Mouse (Mus musculus): ENCODE data around the gene Serpine2. TPM values are rescaled to one million over a fixed set of nuclear protein-coding genes. Genes with fewer than 3 reads are reported as not detected.

Gene Serpine2
- polyA plus RNA-seq, 1 experiment from 2014 or later, result 41.6 TPM

- no peaks in the 10 kb centered on the region for H3K4me1 ChIP-seq (replicated peaks; ENCODE audit: control insufficient read depth, insufficient read depth, low read length)
- no peak overlapping the region for H3K9ac ChIP-seq (ENCODE audit: low read depth, low read length)
- H3K27ac ChIP-seq (ENCODE audit: low read depth, low read length), result no peak overlapping the region
- H3K9me3 ChIP-seq (ENCODE audit: control insufficient read depth), result no peaks in the 10 kb centered on the region
- H3K4me2 ChIP-seq (replicated peaks; ENCODE audit: low read depth), result 0 out of 2 replicates have a peak overlapping the region, but pooled peaks have one; percentile 21
- H3K36me3 ChIP-seq (ENCODE audit: control insufficient read depth, insufficient read depth), result no peaks in the 10 kb centered on the region
- H3K27me3 ChIP-seq (replicated peaks; ENCODE audit: control insufficient read depth, insufficient read depth, low read length), result no peaks in the 10 kb centered on the region
- no peak for TF ChIP-seq CTCF (IDR thresholded peaks at IDR 0.05; ENCODE audit: low read depth)
- 54% methylated on average over 13 of the region's 13 CpGs for WGBS
- no peak overlapping the region for H3K4me3 ChIP-seq (ENCODE audit: low read depth, low read length)
- no peak for ATAC-seq
These were observed 38.0 kb downstream of the Serpine2 start for GRCm38 (mm10) chr1:79822806-79823525.

- no peak for ATAC-seq
- no peaks in the 10 kb centered on the region for H3K4me1 ChIP-seq (replicated peaks; ENCODE audit: control insufficient read depth, insufficient read depth, low read length)
- 91% methylated on average over 11 of the region's 11 CpGs for WGBS
- H3K27ac ChIP-seq (ENCODE audit: low read depth, low read length), result no peak overlapping the region
- 0 out of 2 replicates have a peak, but pooled peaks have one; percentile 5 for TF ChIP-seq CTCF (IDR thresholded peaks at IDR 0.05; ENCODE audit: low read depth)
- no peak overlapping the region for H3K9ac ChIP-seq (ENCODE audit: low read depth, low read length)
- H3K27me3 ChIP-seq (replicated peaks; ENCODE audit: control insufficient read depth, insufficient read depth, low read length), result no peaks in the 10 kb centered on the region
- H3K4me2 ChIP-seq (replicated peaks; ENCODE audit: low read depth), result no peak overlapping the region
- no peaks in the 10 kb centered on the region for H3K36me3 ChIP-seq (ENCODE audit: control insufficient read depth, insufficient read depth)
- H3K4me3 ChIP-seq (ENCODE audit: low read depth, low read length), result no peak overlapping the region
- no peaks in the 10 kb centered on the region for H3K9me3 ChIP-seq (ENCODE audit: control insufficient read depth)
These were observed 41.6 kb downstream of the Serpine2 start for GRCm38 (mm10) chr1:79819296-79819879.

GRCm38 (mm10) chr1:79815446-79815845, 45.5 kb downstream of the Serpine2 start:
- Histone ChIP-seq H3K9ac (ENCODE audit: low read depth, low read length) (no peak overlapping the region), H3K4me3 (ENCODE audit: low read depth, low read length) (no peak overlapping the region), H3K36me3 (ENCODE audit: control insufficient read depth, insufficient read depth) (no peaks in the 10 kb centered on the region), H3K27ac (ENCODE audit: low read depth, low read length) (no peak overlapping the region), H3K9me3 (ENCODE audit: control insufficient read depth) (no peaks in the 10 kb centered on the region), H3K27me3 (replicated peaks; ENCODE audit: control insufficient read depth, insufficient read depth, low read length) (no peaks in the 10 kb centered on the region), H3K4me2 (replicated peaks; ENCODE audit: low read depth) (no peak overlapping the region), H3K4me1 (replicated peaks; ENCODE audit: control insufficient read depth, insufficient read depth, low read length) (no peaks in the 10 kb centered on the region)
- 82% methylated on average over 3 of the region's 3 CpGs for WGBS
- no peak for ATAC-seq
- no peak for TF ChIP-seq CTCF (IDR thresholded peaks at IDR 0.05; ENCODE audit: low read depth)

- no peak overlapping the region for H3K27ac ChIP-seq (ENCODE audit: low read depth, low read length)
- ATAC-seq, result no peak
- H3K27me3 ChIP-seq (replicated peaks; ENCODE audit: control insufficient read depth, insufficient read depth, low read length), result no peaks in the 10 kb centered on the region
- 87% methylated on average over 3 of the region's 3 CpGs for WGBS
- TF ChIP-seq CTCF (IDR thresholded peaks at IDR 0.05; ENCODE audit: low read depth), result no peak
- no peaks in the 10 kb centered on the region for H3K4me1 ChIP-seq (replicated peaks; ENCODE audit: control insufficient read depth, insufficient read depth, low read length)
- H3K9ac ChIP-seq (ENCODE audit: low read depth, low read length), result no peak overlapping the region
- no peak overlapping the region for H3K4me3 ChIP-seq (ENCODE audit: low read depth, low read length)
- H3K4me2 ChIP-seq (replicated peaks; ENCODE audit: low read depth), result no peak overlapping the region
- no peaks in the 10 kb centered on the region for H3K9me3 ChIP-seq (ENCODE audit: control insufficient read depth)
- H3K36me3 ChIP-seq (ENCODE audit: control insufficient read depth, insufficient read depth), result no peaks in the 10 kb centered on the region
These were observed 51.5 kb downstream of the Serpine2 start for GRCm38 (mm10) chr1:79809447-79809846.

- H3K27me3 ChIP-seq (replicated peaks; ENCODE audit: control insufficient read depth, insufficient read depth, low read length), result no peaks in the 10 kb centered on the region
- ATAC-seq, result no peak
- H3K4me3 ChIP-seq (ENCODE audit: low read depth, low read length), result no peak overlapping the region
- 68% methylated on average over 5 of the region's 5 CpGs for WGBS
- H3K9me3 ChIP-seq (ENCODE audit: control insufficient read depth), result no peaks in the 10 kb centered on the region
- H3K36me3 ChIP-seq (ENCODE audit: control insufficient read depth, insufficient read depth), result no peaks in the 10 kb centered on the region
- H3K4me2 ChIP-seq (replicated peaks; ENCODE audit: low read depth), result no peak overlapping the region
- no peak overlapping the region for H3K9ac ChIP-seq (ENCODE audit: low read depth, low read length)
- H3K27ac ChIP-seq (ENCODE audit: low read depth, low read length), result no peak overlapping the region
- TF ChIP-seq CTCF (IDR thresholded peaks at IDR 0.05; ENCODE audit: low read depth), result no peak
- H3K4me1 ChIP-seq (replicated peaks; ENCODE audit: control insufficient read depth, insufficient read depth, low read length), result no peaks in the 10 kb centered on the region
These were observed 54.1 kb downstream of the Serpine2 start for GRCm38 (mm10) chr1:79806865-79807264.

GRCm38 (mm10) chr1:79803614-79804013, 57.4 kb downstream of the Serpine2 start:
- Histone ChIP-seq H3K27me3 (replicated peaks; ENCODE audit: control insufficient read depth, insufficient read depth, low read length) (no peaks in the 10 kb centered on the region), H3K9me3 (ENCODE audit: control insufficient read depth) (no peaks in the 10 kb centered on the region), H3K4me2 (replicated peaks; ENCODE audit: low read depth) (no peak overlapping the region), H3K4me3 (ENCODE audit: low read depth, low read length) (no peak overlapping the region), H3K9ac (ENCODE audit: low read depth, low read length) (no peak overlapping the region), H3K36me3 (ENCODE audit: control insufficient read depth, insufficient read depth) (no peaks in the 10 kb centered on the region), H3K27ac (ENCODE audit: low read depth, low read length) (no peak overlapping the region), H3K4me1 (replicated peaks; ENCODE audit: control insufficient read depth, insufficient read depth, low read length) (no peaks in the 10 kb centered on the region)
- TF ChIP-seq CTCF (IDR thresholded peaks at IDR 0.05; ENCODE audit: low read depth), result no peak
- no peak for ATAC-seq
- WGBS, result 86% methylated on average over 7 of the region's 7 CpGs

Measured in intestine, postnatal 0 days (tissue).